Mouse (Mus musculus): ENCODE results near the gene Cdh18.
"Not testable (repeated sequence)": the region's sequence is repeated elsewhere in the genome, so short reads cannot be mapped to it uniquely, and the experiment has no call there.

The Cdh18 gene

GRCm38 (mm10) chr15:22980136-22980535 lies 431.3 kb downstream of the Cdh18 start:
- DNase-seq, result no peak

- DNase-seq, result no peak
Observed at GRCm38 (mm10) chr15:22984647-22985046, 435.8 kb downstream of the Cdh18 start.

- no peak for DNase-seq
Observed at GRCm38 (mm10) chr15:23016680-23017079, 467.9 kb downstream of the Cdh18 start.

GRCm38 (mm10) chr15:23021151-23021550 lies 472.3 kb downstream of the Cdh18 start:
- no peak for DNase-seq

- no peak for DNase-seq
Observed at GRCm38 (mm10) chr15:23022635-23023034, 473.8 kb downstream of the Cdh18 start.

GRCm38 (mm10) chr15:23035551-23036207 lies 486.9 kb downstream of the Cdh18 start:
- DNase-seq, result no peak

GRCm38 (mm10) chr15:23036208-23037065 lies 487.6 kb downstream of the Cdh18 start:
- no peak for DNase-seq

GRCm38 (mm10) chr15:23037561-23037960 lies 488.7 kb downstream of the Cdh18 start:
- DNase-seq, result no peak

- no peak for DNase-seq
Observed at GRCm38 (mm10) chr15:23046127-23046785, 497.4 kb downstream of the Cdh18 start.

GRCm38 (mm10) chr15:23052006-23052405 lies 503.2 kb downstream of the Cdh18 start:
- no peak for DNase-seq

- DNase-seq, result not testable (repeated sequence)
Observed at GRCm38 (mm10) chr15:23085326-23085725, 536.5 kb downstream of the Cdh18 start.

GRCm38 (mm10) chr15:23087535-23087934 lies 538.7 kb downstream of the Cdh18 start:
- DNase-seq, result no peak

GRCm38 (mm10) chr15:23096601-23097000 lies 547.8 kb downstream of the Cdh18 start:
- no peak for DNase-seq

- DNase-seq, result no peak
Observed at GRCm38 (mm10) chr15:23104668-23105380, 556.0 kb downstream of the Cdh18 start.

GRCm38 (mm10) chr15:23134950-23135715 lies 586.3 kb downstream of the Cdh18 start:
- no peak for DNase-seq

- DNase-seq, result no peak
Observed at GRCm38 (mm10) chr15:23136971-23137370, 588.1 kb downstream of the Cdh18 start.

- DNase-seq, result not testable (repeated sequence)
Observed at GRCm38 (mm10) chr15:23142907-23143306, 594.1 kb downstream of the Cdh18 start.

GRCm38 (mm10) chr15:23155883-23156282 lies 607.1 kb downstream of the Cdh18 start:
- DNase-seq, result no peak

GRCm38 (mm10) chr15:23164869-23165268 lies 616.0 kb downstream of the Cdh18 start:
- no peak for DNase-seq

GRCm38 (mm10) chr15:23174623-23175022 lies 625.8 kb downstream of the Cdh18 start:
- no peak for DNase-seq

GRCm38 (mm10) chr15:23212068-23212467 lies 663.2 kb downstream of the Cdh18 start:
- DNase-seq, result no peak

GRCm38 (mm10) chr15:23230616-23231015 lies 681.8 kb downstream of the Cdh18 start:
- no peak for DNase-seq

Measured in thymus, postnatal 25 days (tissue).